Mouse (Mus musculus): ENCODE data around the gene Fkbp5. TPM values are rescaled to one million over a fixed set of nuclear protein-coding genes. Genes with fewer than 3 reads are reported as not detected.

The Fkbp5 gene
- polyA plus RNA-seq, 1 experiment from 2014 or later, result 33.8 TPM

- Histone ChIP-seq H3K4me1 (peaks cover 27% of the 10 kb centered on the region), H3K9ac (no peak overlapping the region), H3K36me3 (no peaks in the 10 kb centered on the region), H3K4me3 (no peak overlapping the region), H3K4me2 (replicated peaks) (no peak overlapping the region), H3K27ac (no peak overlapping the region), H3K9me3 (no peaks in the 10 kb centered on the region), H3K27me3 (no peaks in the 10 kb centered on the region)
- ATAC-seq (ENCODE audit: insufficient number of reproducible peaks, insufficient read depth, low FRiP score, low TSS enrichment), result no peak
- 81% methylated on average over 3 of the region's 3 CpGs for WGBS
Measured at GRCm38 (mm10) chr17:28475593-28476325, 41.6 kb downstream of the Fkbp5 start.

- H3K4me1 ChIP-seq, result peaks cover 27% of the 10 kb centered on the region
Measured at GRCm38 (mm10) chr17:28472696-28473095, 44.6 kb downstream of the Fkbp5 start.

GRCm38 (mm10) chr17:28470876-28471275 lies 46.5 kb downstream of the Fkbp5 start:
- Histone ChIP-seq H3K27ac (0 out of 2 replicates have a peak overlapping the region, but pooled peaks have one; percentile 6), H3K36me3 (no peaks in the 10 kb centered on the region), H3K4me3 (no peak overlapping the region), H3K27me3 (no peaks in the 10 kb centered on the region), H3K4me2 (replicated peaks) (no peak overlapping the region), H3K9me3 (no peaks in the 10 kb centered on the region), H3K4me1 (peaks cover 18% of the 10 kb centered on the region), H3K9ac (no peak overlapping the region)
- no peak for ATAC-seq (ENCODE audit: insufficient number of reproducible peaks, insufficient read depth, low FRiP score, low TSS enrichment)
- WGBS, result 26% methylated on average over 6 of the region's 6 CpGs

More at GRCm38 (mm10) chr17:28472696-28473095, 44.6 kb downstream of the Fkbp5 start:
- Histone ChIP-seq H3K4me3 (no peak overlapping the region), H3K36me3 (no peaks in the 10 kb centered on the region), H3K9me3 (no peaks in the 10 kb centered on the region), H3K27ac (no peak overlapping the region), H3K4me2 (replicated peaks) (no peak overlapping the region), H3K9ac (no peak overlapping the region), H3K27me3 (no peaks in the 10 kb centered on the region)
- no peak for ATAC-seq (ENCODE audit: insufficient number of reproducible peaks, insufficient read depth, low FRiP score, low TSS enrichment)
- WGBS, result 78% methylated on average over 5 of the region's 5 CpGs

GRCm38 (mm10) chr17:28467749-28468148 lies 49.6 kb downstream of the Fkbp5 start:
- no peak overlapping the region for H3K9ac ChIP-seq
- no peak overlapping the region for H3K27ac ChIP-seq
- H3K36me3 ChIP-seq, result no peaks in the 10 kb centered on the region
- H3K4me2 ChIP-seq (replicated peaks), result no peak overlapping the region
- H3K9me3 ChIP-seq, result no peaks in the 10 kb centered on the region
- 79% methylated on average over 11 of the region's 11 CpGs for WGBS
- H3K4me1 ChIP-seq, result peaks cover 18% of the 10 kb centered on the region
- H3K27me3 ChIP-seq, result no peaks in the 10 kb centered on the region
- no peak overlapping the region for H3K4me3 ChIP-seq
- ATAC-seq (ENCODE audit: insufficient number of reproducible peaks, insufficient read depth, low FRiP score, low TSS enrichment), result no peak

GRCm38 (mm10) chr17:28465968-28466367 lies 51.4 kb downstream of the Fkbp5 start:
- ATAC-seq (ENCODE audit: insufficient number of reproducible peaks, insufficient read depth, low FRiP score, low TSS enrichment), result no peak
- no peak overlapping the region for H3K4me3 ChIP-seq
- no peak overlapping the region for H3K27ac ChIP-seq
- no peak overlapping the region for H3K4me2 ChIP-seq (replicated peaks)
- 85% methylated on average over 4 of the region's 4 CpGs for WGBS
- H3K4me1 ChIP-seq, result peaks cover 7% of the 10 kb centered on the region; the same call in 1 of the 2 replicates
- no peaks in the 10 kb centered on the region for H3K27me3 ChIP-seq
- H3K9ac ChIP-seq, result no peak overlapping the region
- no peaks in the 10 kb centered on the region for H3K36me3 ChIP-seq
- no peaks in the 10 kb centered on the region for H3K9me3 ChIP-seq

- no peak overlapping the region for H3K4me3 ChIP-seq
- WGBS, result 84% methylated on average over 7 of the region's 7 CpGs
- no peaks in the 10 kb centered on the region for H3K4me1 ChIP-seq
- no peaks in the 10 kb centered on the region for H3K36me3 ChIP-seq
- H3K9me3 ChIP-seq, result no peaks in the 10 kb centered on the region
- H3K27ac ChIP-seq, result no peak overlapping the region
- no peak for ATAC-seq (ENCODE audit: insufficient number of reproducible peaks, insufficient read depth, low FRiP score, low TSS enrichment)
- no peak overlapping the region for H3K4me2 ChIP-seq (replicated peaks)
- no peak overlapping the region for H3K9ac ChIP-seq
- H3K27me3 ChIP-seq, result no peaks in the 10 kb centered on the region
Measured at GRCm38 (mm10) chr17:28463701-28464443, 53.5 kb downstream of the Fkbp5 start.

- Histone ChIP-seq H3K36me3 (no peaks in the 10 kb centered on the region), H3K9ac (no peak overlapping the region), H3K4me1 (no peaks in the 10 kb centered on the region), H3K9me3 (no peaks in the 10 kb centered on the region), H3K4me2 (replicated peaks) (no peak overlapping the region), H3K4me3 (no peak overlapping the region), H3K27me3 (no peaks in the 10 kb centered on the region), H3K27ac (no peak overlapping the region)
- 94% methylated on average over 1 of the region's 1 CpGs for WGBS
- no peak for ATAC-seq (ENCODE audit: insufficient number of reproducible peaks, insufficient read depth, low FRiP score, low TSS enrichment)
Measured at GRCm38 (mm10) chr17:28460388-28460787, 56.9 kb downstream of the Fkbp5 start.

- Histone ChIP-seq H3K27ac (no peak overlapping the region), H3K27me3 (no peaks in the 10 kb centered on the region), H3K36me3 (no peaks in the 10 kb centered on the region), H3K4me3 (no peak overlapping the region), H3K9ac (no peak overlapping the region), H3K9me3 (no peaks in the 10 kb centered on the region), H3K4me2 (replicated peaks) (no peak overlapping the region), H3K4me1 (peaks cover 12% of the 10 kb centered on the region)
- ATAC-seq (ENCODE audit: insufficient number of reproducible peaks, insufficient read depth, low FRiP score, low TSS enrichment), result no peak
- WGBS, result 43% methylated on average over 4 of the region's 4 CpGs
Measured at GRCm38 (mm10) chr17:28455098-28455497, 62.2 kb downstream of the Fkbp5 start.

- H3K27ac ChIP-seq, result peak overlapping the region; percentile 38
- no peak overlapping the region for H3K4me2 ChIP-seq (replicated peaks)
- H3K4me3 ChIP-seq, result no peak overlapping the region
- H3K9ac ChIP-seq, result no peak overlapping the region
- no peaks in the 10 kb centered on the region for H3K9me3 ChIP-seq
- no peaks in the 10 kb centered on the region for H3K27me3 ChIP-seq
- peaks cover 12% of the 10 kb centered on the region for H3K4me1 ChIP-seq
- H3K36me3 ChIP-seq, result no peaks in the 10 kb centered on the region
- 58% methylated on average over 6 of the region's 6 CpGs for WGBS
- ATAC-seq (ENCODE audit: insufficient number of reproducible peaks, insufficient read depth, low FRiP score, low TSS enrichment), result no peak
Measured at GRCm38 (mm10) chr17:28452889-28453288, 64.4 kb downstream of the Fkbp5 start.

GRCm38 (mm10) chr17:28451914-28452313 lies 65.4 kb downstream of the Fkbp5 start:
- Histone ChIP-seq H3K27me3 (no peaks in the 10 kb centered on the region), H3K4me3 (no peak overlapping the region), H3K9ac (no peak overlapping the region), H3K4me2 (replicated peaks) (no peak overlapping the region), H3K27ac (0 out of 2 replicates have a peak overlapping the region, but pooled peaks have one; percentile 13), H3K36me3 (no peaks in the 10 kb centered on the region), H3K9me3 (no peaks in the 10 kb centered on the region), H3K4me1 (peaks cover 12% of the 10 kb centered on the region)
- 91% methylated on average over 3 of the region's 3 CpGs for WGBS
- no peak for ATAC-seq (ENCODE audit: insufficient number of reproducible peaks, insufficient read depth, low FRiP score, low TSS enrichment)

GRCm38 (mm10) chr17:28451487-28451886 lies 65.8 kb downstream of the Fkbp5 start:
- no peak overlapping the region for H3K27ac ChIP-seq
- no peak for ATAC-seq (ENCODE audit: insufficient number of reproducible peaks, insufficient read depth, low FRiP score, low TSS enrichment)

GRCm38 (mm10) chr17:28448225-28448624 lies 69.1 kb downstream of the Fkbp5 start:
- no peak overlapping the region for H3K9ac ChIP-seq
- no peaks in the 10 kb centered on the region for H3K36me3 ChIP-seq
- H3K27ac ChIP-seq, result no peak overlapping the region
- H3K4me2 ChIP-seq (replicated peaks), result no peak overlapping the region
- H3K27me3 ChIP-seq, result no peaks in the 10 kb centered on the region
- ATAC-seq (ENCODE audit: insufficient number of reproducible peaks, insufficient read depth, low FRiP score, low TSS enrichment), result no peak
- H3K4me1 ChIP-seq, result peaks cover 9% of the 10 kb centered on the region
- 74% methylated on average over 6 of the region's 6 CpGs for WGBS
- H3K4me3 ChIP-seq, result no peak overlapping the region
- no peaks in the 10 kb centered on the region for H3K9me3 ChIP-seq

More at GRCm38 (mm10) chr17:28451487-28451886, 65.8 kb downstream of the Fkbp5 start:
- Histone ChIP-seq H3K4me1 (peaks cover 12% of the 10 kb centered on the region), H3K4me2 (replicated peaks) (no peak overlapping the region), H3K9ac (no peak overlapping the region), H3K36me3 (no peaks in the 10 kb centered on the region), H3K4me3 (no peak overlapping the region), H3K27me3 (no peaks in the 10 kb centered on the region), H3K9me3 (no peaks in the 10 kb centered on the region)
- 93% methylated on average over 5 of the region's 5 CpGs for WGBS

All from embryonic facial prominence, embryonic 12.5 days (tissue).